Mouse (Mus musculus) erythroblast, embryonic 14.5 days (primary cell): ENCODE measurements around the gene Mcfd2. TPM values are rescaled to one million over a fixed set of nuclear protein-coding genes. Genes with fewer than 3 reads are reported as not detected.
A peak's percentile ranks its signal among the peaks of the same experiment; 100 is the strongest.

Source experiments
- H3K27me3 ChIP-seq: 2 replicates; pipeline ENCODE4 v1.6.1; 2012; ENCODE audit warnings: inconsistent platforms; ENCODE audit not compliant: control insufficient read depth
- H3K36me3 ChIP-seq: 2 replicates; pipeline ENCODE4 v1.6.1; 2012; ENCODE audit warnings: mild to moderate bottlenecking, inconsistent platforms; ENCODE audit not compliant: control insufficient read depth
- H3K4me1 ChIP-seq: 2 replicates; pipeline ENCODE4 v1.6.1; 2012; ENCODE audit warnings: inconsistent platforms; ENCODE audit not compliant: control insufficient read depth
- H3K4me3 ChIP-seq: replicated peaks from 2 replicates; pipeline ENCODE3; 2012; ENCODE audit warnings: moderate library complexity, mild to moderate bottlenecking, inconsistent platforms
- H3K9me3 ChIP-seq: 2 replicates; pipeline ENCODE4 v1.6.1; 2012; ENCODE audit warnings: low read length, inconsistent platforms, mixed read lengths; ENCODE audit not compliant: control insufficient read depth
- GATA1 ChIP-seq: IDR thresholded peaks from 2 replicates; pipeline ENCODE4 v1.6.1; 2012; ENCODE audit warnings: low read length, inconsistent platforms, mixed read lengths
- TAL1 ChIP-seq: IDR thresholded peaks from 3 replicates; pipeline ENCODE4 v1.6.1; 2012; ENCODE audit warnings: low read length, inconsistent platforms, mixed read lengths
- polyA plus RNA-seq: library from polyadenylated mRNA; stranded (reverse); fragments of >175 nt; gene quantifications from 2 replicates; pipeline ENCODE4 v1.2.3, GENCODE M21; 2012

Mcfd2 gene
- polyA plus RNA-seq, 1 experiment, result 0.09 TPM

GRCm38 (mm10) chr17:87283755-87284481, 18.2 kb upstream of the Mcfd2 start:
- peaks cover 32% of the 10 kb centered on the region for H3K36me3 ChIP-seq
- H3K9me3 ChIP-seq, result no peaks in the 10 kb centered on the region
- H3K27me3 ChIP-seq, result no peaks in the 10 kb centered on the region
- H3K4me1 ChIP-seq, result peaks cover 51% of the 10 kb centered on the region
- no peak for TF ChIP-seq TAL1
- TF ChIP-seq GATA1, result no peak
- H3K4me3 ChIP-seq, result peak overlapping the region; percentile 95

GRCm38 (mm10) chr17:87283055-87283754, 17.5 kb upstream of the Mcfd2 start:
- H3K4me1 ChIP-seq, result peaks cover 51% of the 10 kb centered on the region

DNA sequence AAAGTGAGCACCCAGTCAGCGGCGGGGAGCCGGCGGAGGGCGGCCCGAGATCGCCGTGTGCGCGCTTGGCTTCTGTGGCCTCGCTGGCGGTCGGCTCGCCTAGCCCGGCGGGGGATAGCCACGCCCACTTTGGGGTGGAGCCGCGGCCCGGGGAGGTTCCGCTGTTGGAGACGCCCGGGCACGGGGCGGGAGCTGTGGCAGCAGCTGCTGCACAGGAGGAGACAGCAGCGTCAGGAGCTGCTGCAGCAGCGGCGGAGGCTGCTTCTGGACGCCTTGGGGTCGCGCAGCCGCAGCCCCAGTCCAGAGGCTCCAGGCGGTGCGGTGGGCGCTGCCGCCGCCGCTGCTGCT, 16.9 kb upstream of the Mcfd2 start, which contains the start of gene Ttc7:
TSS of gene Ttc7 (plus strand) at position 181 of the 348 bp plus-strand sequence.
- Histone ChIP-seq H3K4me3 (peak within 1 kb of the TSS; percentile 95), H3K4me1 (peaks cover 51% of the 10 kb centered on the region), H3K36me3 (peaks cover 23% of the 10 kb centered on the region), H3K27me3 (no peaks in the 10 kb centered on the region), H3K9me3 (no peaks in the 10 kb centered on the region)
- TF ChIP-seq GATA1 (no peak), TAL1 (no peak)

More at GRCm38 (mm10) chr17:87283055-87283754, 17.5 kb upstream of the Mcfd2 start:
- peak overlapping the region; percentile 95 for H3K4me3 ChIP-seq
- no peaks in the 10 kb centered on the region for H3K9me3 ChIP-seq
- no peaks in the 10 kb centered on the region for H3K27me3 ChIP-seq
- peaks cover 26% of the 10 kb centered on the region for H3K36me3 ChIP-seq
- TF ChIP-seq TAL1 (no peak), GATA1 (no peak)

DNA sequence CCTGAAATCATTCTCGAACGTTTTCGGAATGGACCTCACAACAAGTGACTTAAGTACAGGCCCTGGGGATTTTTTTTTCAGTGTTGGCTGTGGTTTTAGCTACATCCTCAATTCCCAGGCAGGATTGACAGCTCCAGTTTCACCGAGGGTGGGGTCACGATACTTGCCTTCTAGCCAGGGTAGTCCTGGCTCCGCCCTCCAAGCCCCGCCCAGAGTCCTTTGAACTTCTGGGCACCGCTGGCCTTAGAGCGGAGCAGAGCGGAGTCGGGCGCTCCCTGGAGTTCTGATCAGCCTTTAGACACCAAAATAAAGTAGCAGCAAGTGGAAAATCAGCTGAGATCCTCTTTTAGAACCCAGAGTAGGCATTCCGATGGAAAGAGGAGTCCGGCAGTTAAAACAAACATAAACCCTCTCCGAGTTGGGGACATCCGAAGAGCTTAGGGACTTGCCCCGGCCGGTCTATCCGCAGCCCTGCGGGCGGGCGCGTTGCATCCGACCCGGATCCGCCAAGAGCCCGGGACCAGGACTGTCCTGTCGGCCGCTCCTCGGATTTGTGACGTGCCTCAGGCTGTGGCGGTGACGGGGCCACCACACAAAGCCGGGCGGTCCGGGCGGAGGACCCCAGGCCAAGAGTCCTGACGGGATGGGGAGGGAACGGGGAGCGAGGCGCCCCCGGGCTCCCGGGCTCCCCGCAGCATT, 16.4 kb upstream of the Mcfd2 start:
- Histone ChIP-seq H3K4me1 (peaks cover 51% of the 10 kb centered on the region), H3K4me3 (peak overlapping the region; percentile 95), H3K9me3 (no peaks in the 10 kb centered on the region), H3K36me3 (peaks cover 20% of the 10 kb centered on the region), H3K27me3 (no peaks in the 10 kb centered on the region)
- TF ChIP-seq GATA1 (no peak), TAL1 (no peak)

DNA sequence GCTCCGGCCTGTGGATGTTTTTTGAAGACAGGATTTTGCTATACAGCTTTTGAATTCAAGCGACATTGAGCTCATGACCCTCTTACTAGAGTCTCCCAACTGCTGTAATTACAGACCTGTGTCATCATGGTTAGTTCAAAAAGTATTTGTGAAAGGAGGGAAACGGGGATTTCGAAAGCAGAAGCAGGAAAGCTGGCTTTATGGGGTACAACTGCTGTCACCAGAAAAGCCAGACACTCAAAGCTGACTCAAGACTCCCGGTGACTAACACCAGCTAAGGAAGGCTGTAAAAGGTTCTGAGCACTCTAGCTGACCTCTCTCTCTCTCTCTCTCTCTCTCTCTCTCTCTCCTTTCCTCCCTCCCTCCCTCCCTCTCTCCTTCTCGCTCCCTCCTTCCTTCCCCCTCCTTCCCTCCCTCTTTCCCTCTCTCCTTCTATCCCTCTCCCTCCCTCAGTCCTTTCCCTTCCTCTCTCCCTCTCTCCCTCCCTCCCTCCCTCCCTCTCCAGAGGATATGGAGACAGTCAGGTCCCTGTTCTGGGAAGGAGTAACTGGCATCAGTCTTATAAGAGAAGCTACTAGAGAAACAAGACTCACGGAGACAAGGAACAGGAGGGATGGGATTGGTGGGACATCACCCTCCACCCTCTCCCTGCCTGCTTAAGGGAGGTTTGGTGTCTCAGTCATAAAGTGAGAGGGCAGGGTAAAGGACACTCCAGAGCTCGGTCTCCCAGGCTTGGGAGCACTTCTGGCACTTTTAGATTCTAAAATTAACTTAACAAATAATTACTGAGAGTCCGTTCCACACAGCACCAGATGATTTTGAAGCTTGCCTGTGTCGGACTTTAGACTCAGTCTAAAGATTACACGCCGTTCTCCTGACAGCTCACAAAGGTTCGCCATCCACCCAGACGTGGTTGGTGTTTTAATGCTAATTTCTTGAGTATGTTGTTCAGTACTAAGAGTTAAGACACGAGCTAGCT, 9.9 kb upstream of the Mcfd2 start:
- TF ChIP-seq TAL1 (no peak), GATA1 (no peak)
- H3K9me3 ChIP-seq, result peaks cover 3% of the 10 kb centered on the region
- peaks cover 9% of the 10 kb centered on the region for H3K4me1 ChIP-seq
- H3K36me3 ChIP-seq, result no peaks in the 10 kb centered on the region
- H3K4me3 ChIP-seq, result no peak overlapping the region
- H3K27me3 ChIP-seq, result peaks cover 5% of the 10 kb centered on the region; the same call in 1 of the 2 replicates

DNA sequence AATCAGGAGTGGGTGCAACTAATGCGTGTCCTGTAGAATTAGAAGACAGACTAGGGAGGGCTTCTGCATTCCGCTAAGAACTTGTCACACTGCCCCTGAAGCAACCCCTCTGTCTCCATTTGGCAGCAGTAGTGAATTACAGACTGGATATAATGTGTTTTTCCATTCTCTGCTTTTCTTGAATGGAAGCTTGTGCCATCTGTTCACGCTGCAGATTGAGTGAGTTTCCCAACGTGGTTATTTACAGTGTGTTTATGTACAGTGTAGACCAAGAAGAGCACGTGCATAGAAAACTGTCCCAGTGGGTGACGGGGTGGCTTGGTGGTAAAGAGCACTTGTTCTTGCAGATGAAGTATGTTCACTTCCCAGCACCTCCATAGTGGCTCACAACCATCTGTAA, 3.7 kb upstream of the Mcfd2 start:
- TF ChIP-seq TAL1 (no peak), GATA1 (no peak)
- H3K27me3 ChIP-seq, result peaks cover 8% of the 10 kb centered on the region
- no peak overlapping the region for H3K4me3 ChIP-seq
- no peaks in the 10 kb centered on the region for H3K36me3 ChIP-seq
- peaks cover 3% of the 10 kb centered on the region for H3K9me3 ChIP-seq
- H3K4me1 ChIP-seq, result peaks cover 20% of the 10 kb centered on the region

DNA sequence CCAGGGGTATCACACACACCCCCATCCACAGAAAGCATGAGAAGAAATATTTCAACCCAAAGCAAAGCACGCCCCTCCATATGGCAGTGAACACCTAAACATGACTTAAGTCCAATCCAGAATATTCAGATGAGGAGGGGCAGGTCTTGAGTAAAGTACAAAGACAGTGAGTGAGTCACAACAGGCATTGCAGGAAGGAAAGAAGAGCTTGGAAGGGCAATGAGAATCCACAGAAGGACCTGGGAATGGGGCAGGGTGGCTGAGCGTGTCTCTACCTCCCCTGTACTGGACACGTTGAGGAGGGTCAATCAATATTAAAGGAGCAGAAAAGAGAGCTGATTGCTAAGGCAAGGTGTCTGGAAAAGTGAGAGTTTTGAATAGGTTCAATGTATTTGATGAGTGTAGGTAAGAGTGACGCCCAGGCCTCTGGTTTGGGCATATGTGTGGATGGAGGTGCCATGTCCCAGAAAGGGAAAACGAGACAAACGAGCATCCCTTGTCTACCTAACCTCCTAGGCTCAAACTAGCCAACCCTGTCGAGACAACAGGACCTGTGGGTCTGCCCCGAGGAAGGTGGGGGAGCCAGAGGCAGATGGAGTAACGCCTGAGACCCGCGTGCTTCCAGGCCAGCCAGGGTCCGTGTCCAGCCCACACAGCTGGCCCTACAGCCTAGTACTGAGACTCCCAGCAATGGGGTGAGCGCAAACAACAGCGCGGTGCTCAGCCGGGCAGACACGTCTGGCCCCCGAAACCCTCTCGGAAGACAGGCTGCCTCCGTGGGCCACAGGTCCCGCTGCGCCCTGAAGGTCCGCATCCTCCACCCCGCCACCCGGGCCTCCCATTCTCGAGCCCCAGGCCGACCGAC, 576 bp downstream of the Mcfd2 start:
- H3K4me3 ChIP-seq, result peak overlapping the region; percentile 86
- TF ChIP-seq TAL1 (no peak), GATA1 (no peak)
- peaks cover 5% of the 10 kb centered on the region; the same call in 1 of the 2 replicates for H3K27me3 ChIP-seq
- H3K36me3 ChIP-seq, result peaks cover 3% of the 10 kb centered on the region
- peaks cover 3% of the 10 kb centered on the region; the same call in 1 of the 2 replicates for H3K9me3 ChIP-seq
- H3K4me1 ChIP-seq, result peaks cover 30% of the 10 kb centered on the region
